Mouse (Mus musculus) forebrain, postnatal 0 days (tissue): ENCODE measurements around the gene Cttnbp2. TPM values are rescaled to one million over a fixed set of nuclear protein-coding genes. Genes with fewer than 3 reads are reported as not detected.

Experiments used
- ATAC-seq: fragments of 200-750 bp; cut with Nextera tagmentation; 2 replicates; pipeline ENCODE4 v1.8.0; 2017; ENCODE audit warnings: mild to moderate bottlenecking, moderate library complexity
- DNase-seq: peaks from one replicate; pipeline ENCODE4 v3.0.0-alpha.2; 2015
- H3K27ac ChIP-seq: fragments of 300-500 bp; sonication (generic); 2 replicates; pipeline ENCODE4 v1.5.1; 2014; ENCODE audit warnings: low read depth, mild to moderate bottlenecking, antibody characterized with exemption, low read length, moderate library complexity, mixed read lengths
- H3K27me3 ChIP-seq: fragments of 300-500 bp; sonication (generic); 2 replicates; pipeline ENCODE4 v1.6.1; 2014; ENCODE audit warnings: mild to moderate bottlenecking, low read length, mixed read lengths; ENCODE audit not compliant: insufficient read depth
- H3K36me3 ChIP-seq: fragments of 300-500 bp; sonication (generic); 2 replicates; pipeline ENCODE4 v1.6.1; 2014; ENCODE audit warnings: mild to moderate bottlenecking, moderate library complexity; ENCODE audit not compliant: insufficient read depth
- H3K4me1 ChIP-seq: fragments of 300-500 bp; sonication (generic); 2 replicates; pipeline ENCODE4 v1.6.1; 2014; ENCODE audit warnings: antibody characterized with exemption; ENCODE audit not compliant: insufficient read depth
- H3K4me2 ChIP-seq: fragments of 300-500 bp; sonication (generic); 2 replicates; pipeline ENCODE4 v1.6.1; 2014; ENCODE audit warnings: low read depth, mild to moderate bottlenecking, moderate library complexity
- H3K4me3 ChIP-seq: fragments of 300-500 bp; sonication (generic); 2 replicates; pipeline ENCODE4 v1.5.1; 2014; ENCODE audit warnings: low read depth, low read length, mixed read lengths
- H3K9ac ChIP-seq: fragments of 300-500 bp; sonication (generic); 2 replicates; pipeline ENCODE4 v1.6.1; 2014; ENCODE audit warnings: mild to moderate bottlenecking
- H3K9me3 ChIP-seq: fragments of 300-500 bp; sonication (generic); 2 replicates; pipeline ENCODE4 v1.6.1; 2016; ENCODE audit warnings: low read length
- CTCF ChIP-seq: sonication (generic); IDR thresholded peaks from 2 replicates; pipeline ENCODE4 v1.5.1; 2016; ENCODE audit warnings: antibody characterized with exemption, control low read depth, low read depth
- WGBS: fragments of 180-500 bp; shearing (Covaris S2); extraction: QIAGEN DNeasy Blood & Tissue Kit; methylation state at CpG from one replicate; pipeline ENCODE4 v1.1.7; 2014; 5-methylcytosine and 5-hydroxymethylcytosine counted together
- polyA plus RNA-seq: library from polyadenylated mRNA; unstranded; fragments of >200 nt; fragmentation: Nextera tagmentation; extraction: Ambion mirVana; gene quantifications from 2 replicates; pipeline ENCODE4 v1.2.1, GENCODE M21; 2015
- total RNA-seq: library from RNA; depleted of rRNA; stranded (reverse); fragments of >200 nt; gene quantifications from 2 replicates; pipeline ENCODE4 v1.2.3, GENCODE M21; 2014

Cttnbp2 gene
- total and polyA plus RNA-seq, 2 experiments from 2014 or later: 43.5 to 45.6 TPM

- Histone ChIP-seq H3K9ac (no peak overlapping the region), H3K36me3 (peaks cover 22% of the 10 kb centered on the region), H3K9me3 (no peaks in the 10 kb centered on the region), H3K4me1 (no peaks in the 10 kb centered on the region), H3K4me3 (no peak overlapping the region), H3K27ac (no peak overlapping the region), H3K27me3 (no peaks in the 10 kb centered on the region), H3K4me2 (no peak overlapping the region)
- ATAC-seq (no peak), DNase-seq (no peak)
- TF ChIP-seq CTCF: no peak
- WGBS: 90% methylated on average over 4 of the region's 4 CpGs
Observed at GRCm38 (mm10) chr6:18369723-18370122, 144.9 kb downstream of the Cttnbp2 start.

- H3K9me3 ChIP-seq: no peaks in the 10 kb centered on the region
- H3K27me3 ChIP-seq: no peaks in the 10 kb centered on the region
- ATAC-seq (no peak), DNase-seq (no peak)
- H3K27ac ChIP-seq: no peak overlapping the region
- H3K4me1 ChIP-seq: no peaks in the 10 kb centered on the region
- TF ChIP-seq CTCF: no peak
- peaks cover 22% of the 10 kb centered on the region for H3K36me3 ChIP-seq
- no peak overlapping the region for H3K9ac ChIP-seq
- no peak overlapping the region for H3K4me3 ChIP-seq
- WGBS: 47% methylated on average over 3 of the region's 3 CpGs
- H3K4me2 ChIP-seq: no peak overlapping the region
Observed at GRCm38 (mm10) chr6:18369054-18369453, 145.6 kb downstream of the Cttnbp2 start.

GRCm38 (mm10) chr6:18362232-18362631 lies 152.4 kb downstream of the Cttnbp2 start:
- DNase-seq (no peak), ATAC-seq (no peak)
- H3K4me2 ChIP-seq: no peak overlapping the region
- H3K27ac ChIP-seq: no peak overlapping the region
- no peaks in the 10 kb centered on the region for H3K4me1 ChIP-seq
- WGBS: 86% methylated on average over 5 of the region's 5 CpGs
- H3K9me3 ChIP-seq: no peaks in the 10 kb centered on the region
- H3K4me3 ChIP-seq: no peak overlapping the region
- 0 out of 2 replicates have a peak, but pooled peaks cover 1% of the 10 kb centered on the region for H3K36me3 ChIP-seq
- no peak for TF ChIP-seq CTCF
- no peaks in the 10 kb centered on the region for H3K27me3 ChIP-seq
- no peak overlapping the region for H3K9ac ChIP-seq

GRCm38 (mm10) chr6:18360955-18361354 lies 153.7 kb downstream of the Cttnbp2 start:
- Histone ChIP-seq H3K9me3 (no peaks in the 10 kb centered on the region), H3K4me1 (no peaks in the 10 kb centered on the region), H3K4me2 (no peak overlapping the region), H3K36me3 (no peaks in the 10 kb centered on the region), H3K4me3 (no peak overlapping the region), H3K27ac (no peak overlapping the region), H3K27me3 (no peaks in the 10 kb centered on the region), H3K9ac (no peak overlapping the region)
- peak; percentile 24; the same call in 1 of the 2 replicates for TF ChIP-seq CTCF
- no peak for DNase-seq
- ATAC-seq: no peak

- no peaks in the 10 kb centered on the region for H3K9me3 ChIP-seq
- no peak overlapping the region for H3K27ac ChIP-seq
- H3K9ac ChIP-seq: no peak overlapping the region
- DNase-seq (no peak), ATAC-seq (no peak)
- no peak for TF ChIP-seq CTCF
- H3K4me2 ChIP-seq: no peak overlapping the region
- WGBS: 82% methylated on average over 1 of the region's 1 CpGs
- H3K4me3 ChIP-seq: no peak overlapping the region
- no peaks in the 10 kb centered on the region for H3K36me3 ChIP-seq
- no peaks in the 10 kb centered on the region for H3K27me3 ChIP-seq
- no peaks in the 10 kb centered on the region for H3K4me1 ChIP-seq
Observed at GRCm38 (mm10) chr6:18360154-18360553, 154.5 kb downstream of the Cttnbp2 start.

- 75% methylated on average over 3 of the region's 3 CpGs for WGBS
- no peak for DNase-seq
Observed at GRCm38 (mm10) chr6:18349153-18349858, 165.3 kb downstream of the Cttnbp2 start.

GRCm38 (mm10) chr6:18344272-18344671 lies 170.4 kb downstream of the Cttnbp2 start:
- Histone ChIP-seq H3K4me3 (no peak overlapping the region), H3K27ac (no peak overlapping the region), H3K9ac (no peak overlapping the region), H3K27me3 (no peaks in the 10 kb centered on the region), H3K4me1 (no peaks in the 10 kb centered on the region), H3K9me3 (no peaks in the 10 kb centered on the region), H3K36me3 (no peaks in the 10 kb centered on the region), H3K4me2 (no peak overlapping the region)
- ATAC-seq (no peak), DNase-seq (no peak)
- TF ChIP-seq CTCF: no peak
- WGBS: 91% methylated on average over 2 of the region's 2 CpGs

More at GRCm38 (mm10) chr6:18349153-18349858, 165.3 kb downstream of the Cttnbp2 start:
- Histone ChIP-seq H3K9ac (no peak overlapping the region), H3K9me3 (no peaks in the 10 kb centered on the region), H3K4me3 (no peak overlapping the region), H3K36me3 (no peaks in the 10 kb centered on the region), H3K4me2 (no peak overlapping the region), H3K27me3 (no peaks in the 10 kb centered on the region), H3K4me1 (no peaks in the 10 kb centered on the region), H3K27ac (no peak overlapping the region)
- ATAC-seq: no peak
- no peak for TF ChIP-seq CTCF
